ENCODE assay signal across 16 mouse cellular contexts in genomic region chr6:120505531-120505930, GRCm38 (mm10). TPM values are rescaled to one million over a fixed set of nuclear protein-coding genes. Genes with fewer than 3 reads are reported as not detected.
DNase-seq lines count a peak whose midpoint lies in the region; ATAC-seq lines count a peak whose summit lies in the region.
"Had no signal": no experiment of that assay in that cellular context is flagged by ENCODE, and none has a peak within 500 bp of the region (broad histone marks: within the 10 kb centered on the region; RNA-seq: fewer than 3 reads in every experiment).

No protein-coding gene starts in this region.

- DNase-seq in adrenal gland, postnatal 10 days: peak; percentile 26
- no peak for DNase-seq in adrenal gland, adult (ENCODE audit: inconsistent age in 2 of 2, low spot score in 1 of 2)
- peak; percentile 21 for DNase-seq in kidney, adult 18-20 months
- DNase-seq in kidney, postnatal 14 days: no peak
- no peak for DNase-seq in neural tube, embryonic 10.5 days (ENCODE audit: extremely low spot score, low spot score)
- DNase-seq in retina, embryonic 14.5 days (ENCODE audit: low spot score): peak; percentile 42
- DNase-seq in left cerebral cortex, adult 11 months (ENCODE audit: low spot score): no peak
- DNase-seq: cerebellum, postnatal 36 days; gastrocnemius, postnatal 36 days had no signal

- WGBS in neural tube, embryonic 15.5 days: 63% methylated on average over 4 of the region's 4 CpGs

- H3K27me3 ChIP-seq in neural tube, embryonic 15.5 days (replicated peaks): no peaks in the 10 kb centered on the region
- H3K27me3 ChIP-seq: embryonic facial prominence, embryonic 12.5 days; intestine, embryonic 15.5 days had no signal

- H3K36me3 ChIP-seq in neural tube, embryonic 15.5 days: peaks cover 18% of the 10 kb centered on the region

- no peak overlapping the region for H3K4me2 ChIP-seq in neural tube, embryonic 15.5 days
- H3K4me2 ChIP-seq: embryonic facial prominence, embryonic 12.5 days; heart, embryonic 11.5 days; intestine, embryonic 15.5 days; liver, embryonic 11.5 days had no signal

- H3K9ac ChIP-seq in neural tube, embryonic 15.5 days (replicated peaks): no peak overlapping the region
- H3K9ac ChIP-seq: embryonic facial prominence, embryonic 12.5 days; intestine, embryonic 15.5 days had no signal

- no peaks in the 10 kb centered on the region for H3K9me3 ChIP-seq in neural tube, embryonic 15.5 days (replicated peaks)

- no peak overlapping the region for H3K4me3 ChIP-seq in neural tube, embryonic 15.5 days (replicated peaks)
- H3K4me3 ChIP-seq: embryonic facial prominence, embryonic 12.5 days; intestine, embryonic 15.5 days had no signal

- H3K4me1 ChIP-seq in neural tube, embryonic 15.5 days: no peaks in the 10 kb centered on the region
- H3K4me1 ChIP-seq: intestine, embryonic 15.5 days had no signal

- 0 out of 2 replicates have a peak, but pooled peaks have one; percentile 41 for ATAC-seq in neural tube, embryonic 15.5 days (ENCODE audit: low FRiP score)
- ATAC-seq: intestine, embryonic 15.5 days had no signal

- H3K27ac ChIP-seq in neural tube, embryonic 15.5 days (replicated peaks): no peak overlapping the region
- H3K27ac ChIP-seq: embryonic facial prominence, embryonic 12.5 days; intestine, embryonic 15.5 days had no signal

RNA-seq across cellular contexts. Expression of gene Tmem121b, which starts 11.9 kb away (rescaled TPM):
- under 1 TPM; 0.12 to 0.15 TPM for total RNA-seq in adrenal gland, postnatal 10 days (2021)
- 2.1 and 2.3 TPM in 2 replicates for polyA plus RNA-seq in neural tube, embryonic 15.5 days (2015; fragmentation: Nextera tagmentation; extraction: Ambion mirVana)
- total RNA-seq: gastrocnemius, postnatal 36 days; heart, postnatal 25 days; megakaryocyte, adult 5-6 weeks had no signal

RNA-seq across cellular contexts. Expression of gene Hdhd5, which starts 25.6 kb away (rescaled TPM):
- 10 to 100 TPM; 24.9 to 34.0 TPM for total RNA-seq in adrenal gland, postnatal 10 days (2021)
- polyA plus RNA-seq in neural tube, embryonic 15.5 days (2015; fragmentation: Nextera tagmentation; extraction: Ambion mirVana): 16.8 and 18.8 TPM in 2 replicates

RNA-seq across cellular contexts. Expression of gene Il17ra, which starts 42.5 kb away (rescaled TPM):
- total RNA-seq in adrenal gland, postnatal 10 days (2021): 10 to 100 TPM in 1 of 2 experiments, 1 to 10 TPM in 1; 9.6 to 11.3 TPM
- polyA plus RNA-seq in neural tube, embryonic 15.5 days (2015; fragmentation: Nextera tagmentation; extraction: Ambion mirVana): 4.0 and 10.4 TPM in 2 replicates

Comparison
In these comparisons a context has a peak if more than half of its experiments do, and no peak if none do; other contexts are left out.
1. DNase-seq: peak in adrenal gland, postnatal 10 days (single experiment), kidney, adult 18-20 months (single experiment) and retina, embryonic 14.5 days (single experiment); none in adrenal gland, adult (0 of 2), kidney, postnatal 14 days (single experiment), neural tube, embryonic 10.5 days (single experiment) and left cerebral cortex, adult 11 months (single experiment).